Mouse (Mus musculus) midbrain, postnatal 0 days (tissue): Measurements from ENCODE around the gene Serpina5. TPM values are rescaled to one million over a fixed set of nuclear protein-coding genes. Genes with fewer than 3 reads are reported as not detected.

Source experiments
- ATAC-seq: fragments of 200-750 bp; cut with Nextera tagmentation; 2 replicates; pipeline ENCODE4 v1.8.0; 2017; ENCODE audit warnings: moderate number of reproducible peaks, mild to moderate bottlenecking, moderate TSS enrichment, moderate library complexity; ENCODE audit not compliant: low FRiP score
- DNase-seq: peaks from one replicate; pipeline ENCODE4 v3.0.0-alpha.2; 2015; ENCODE audit warnings: low spot score
- H3K27ac ChIP-seq: fragments of 300-500 bp; sonication (generic); 2 replicates; pipeline ENCODE4 v1.5.1; 2014; ENCODE audit warnings: low read depth, mild to moderate bottlenecking, low read length, mixed read lengths
- H3K27me3 ChIP-seq: fragments of 300-500 bp; sonication (generic); 2 replicates; pipeline ENCODE4 v1.6.1; 2014; ENCODE audit warnings: low read length, control low read depth, mixed read lengths; ENCODE audit not compliant: insufficient read depth
- H3K36me3 ChIP-seq: fragments of 300-500 bp; sonication (generic); 2 replicates; pipeline ENCODE4 v1.6.1; 2014; ENCODE audit warnings: low read length, control low read depth, mixed read lengths; ENCODE audit not compliant: insufficient read depth
- H3K4me1 ChIP-seq: fragments of 300-500 bp; sonication (generic); 2 replicates; pipeline ENCODE4 v1.6.1; 2014; ENCODE audit warnings: mild to moderate bottlenecking, control low read depth, antibody characterized with exemption, low read length, mixed read lengths; ENCODE audit not compliant: insufficient read depth
- H3K4me2 ChIP-seq: fragments of 300-500 bp; sonication (generic); 2 replicates; pipeline ENCODE4 v1.6.1; 2014; ENCODE audit warnings: low read depth, mild to moderate bottlenecking, low read length, mixed read lengths; ENCODE audit not compliant: poor library complexity, severe bottlenecking
- H3K4me3 ChIP-seq: fragments of 300-500 bp; sonication (generic); 2 replicates; pipeline ENCODE4 v1.5.1; 2014; ENCODE audit warnings: low read depth, mild to moderate bottlenecking, low read length, moderate library complexity
- H3K9ac ChIP-seq: fragments of 300-500 bp; sonication (generic); replicated peaks from 2 replicates; pipeline ENCODE4 v1.6.1; 2014; ENCODE audit warnings: mild to moderate bottlenecking, low read length, moderate library complexity, mixed read lengths; ENCODE audit not compliant: poor library complexity, severe bottlenecking
- H3K9me3 ChIP-seq: fragments of 300-500 bp; sonication (generic); 2 replicates; pipeline ENCODE4 v1.6.1; 2016; ENCODE audit warnings: low read length, control low read depth
- CTCF ChIP-seq: IDR thresholded peaks from 2 replicates; pipeline ENCODE4 v1.5.1; 2016; ENCODE audit warnings: antibody characterized with exemption, mild to moderate bottlenecking
- WGBS: fragments of 180-500 bp; shearing (Covaris S2); extraction: QIAGEN DNeasy Blood & Tissue Kit; methylation state at CpG from one replicate; pipeline ENCODE4 v1.1.7; 2014; 5-methylcytosine and 5-hydroxymethylcytosine counted together
- polyA plus RNA-seq: library from polyadenylated mRNA; unstranded; fragments of >200 nt; fragmentation: Nextera tagmentation; extraction: Ambion mirVana; gene quantifications from 2 replicates; pipeline ENCODE4 v1.2.1, GENCODE M21; 2015
- total RNA-seq: library from RNA; depleted of rRNA; stranded (reverse); fragments of >200 nt; gene quantifications from 2 replicates; pipeline ENCODE4 v1.2.3, GENCODE M21; 2014

The Serpina5 gene
- total and polyA plus RNA-seq, 2 experiments from 2014 or later = not detected

- ATAC-seq = no peak
- no peak overlapping the region for H3K9ac ChIP-seq
- no peak overlapping the region for H3K27ac ChIP-seq
- no peak overlapping the region for H3K4me2 ChIP-seq
- H3K9me3 ChIP-seq = no peaks in the 10 kb centered on the region
- no peak for DNase-seq
- no peaks in the 10 kb centered on the region for H3K27me3 ChIP-seq
- H3K4me3 ChIP-seq = no peak overlapping the region
- 61% methylated on average over 3 of the region's 3 CpGs for WGBS
- H3K36me3 ChIP-seq = no peaks in the 10 kb centered on the region
- H3K4me1 ChIP-seq = no peaks in the 10 kb centered on the region
- no peak for TF ChIP-seq CTCF
Observed at GRCm38 (mm10) chr12:104114921-104115579, 14.1 kb downstream of the Serpina5 start.

GRCm38 (mm10) chr12:104123097-104123496 lies 22.2 kb downstream of the Serpina5 start:
- Histone ChIP-seq H3K27ac (no peak overlapping the region), H3K9me3 (no peaks in the 10 kb centered on the region), H3K4me3 (no peak overlapping the region), H3K4me2 (no peak overlapping the region), H3K4me1 (no peaks in the 10 kb centered on the region), H3K36me3 (no peaks in the 10 kb centered on the region), H3K9ac (no peak overlapping the region), H3K27me3 (no peaks in the 10 kb centered on the region)
- ATAC-seq = no peak
- no peak for TF ChIP-seq CTCF
- 87% methylated on average over 1 of the region's 1 CpGs for WGBS
- no peak for DNase-seq

- DNase-seq (no peak), ATAC-seq (no peak)
- WGBS = 89% methylated on average over 2 of the region's 2 CpGs
- H3K9ac ChIP-seq = no peak overlapping the region
- H3K4me2 ChIP-seq = no peak overlapping the region
- no peaks in the 10 kb centered on the region for H3K4me1 ChIP-seq
- no peak for TF ChIP-seq CTCF
- H3K4me3 ChIP-seq = no peak overlapping the region
- H3K36me3 ChIP-seq = no peaks in the 10 kb centered on the region
- H3K9me3 ChIP-seq = no peaks in the 10 kb centered on the region
- H3K27ac ChIP-seq = no peak overlapping the region
- no peaks in the 10 kb centered on the region for H3K27me3 ChIP-seq
Observed at GRCm38 (mm10) chr12:104123996-104124395, 23.1 kb downstream of the Serpina5 start.

- no peak for ATAC-seq
- H3K4me2 ChIP-seq = no peak overlapping the region
- TF ChIP-seq CTCF = no peak
Observed at GRCm38 (mm10) chr12:104125021-104125560, 24.2 kb downstream of the Serpina5 start.

GRCm38 (mm10) chr12:104127696-104128095 lies 26.8 kb downstream of the Serpina5 start, which contains the start of gene Serpina3b:
Gene Serpina3b, plus strand, starts transcription at chr12:104127996.
- Histone ChIP-seq H3K9me3 (no peaks in the 10 kb centered on the region), H3K4me1 (no peaks in the 10 kb centered on the region), H3K4me2 (no peak within 1 kb of the TSS), H3K9ac (no peak within 1 kb of the TSS), H3K27me3 (no peaks in the 10 kb centered on the region), H3K4me3 (no peak within 1 kb of the TSS), H3K36me3 (no peaks in the 10 kb centered on the region), H3K27ac (no peak within 1 kb of the TSS)
- WGBS = 89% methylated on average over 5 of the region's 5 CpGs
- DNase-seq (no peak), ATAC-seq (no peak)
- no peak for TF ChIP-seq CTCF

More at GRCm38 (mm10) chr12:104125021-104125560, 24.2 kb downstream of the Serpina5 start:
- H3K9ac ChIP-seq = no peak overlapping the region
- no peaks in the 10 kb centered on the region for H3K9me3 ChIP-seq
- H3K27me3 ChIP-seq = no peaks in the 10 kb centered on the region
- no peak for DNase-seq
- H3K27ac ChIP-seq = no peak overlapping the region
- H3K4me3 ChIP-seq = no peak overlapping the region
- 89% methylated on average over 5 of the region's 5 CpGs for WGBS
- no peaks in the 10 kb centered on the region for H3K36me3 ChIP-seq
- no peaks in the 10 kb centered on the region for H3K4me1 ChIP-seq

GRCm38 (mm10) chr12:104131041-104131440 lies 30.1 kb downstream of the Serpina5 start:
- Histone ChIP-seq H3K4me2 (no peak overlapping the region), H3K27ac (no peak overlapping the region), H3K4me1 (no peaks in the 10 kb centered on the region), H3K9me3 (no peaks in the 10 kb centered on the region), H3K36me3 (no peaks in the 10 kb centered on the region), H3K4me3 (no peak overlapping the region), H3K9ac (no peak overlapping the region), H3K27me3 (no peaks in the 10 kb centered on the region)
- no peak for DNase-seq
- no peak for ATAC-seq
- no peak for TF ChIP-seq CTCF
